Mouse (Mus musculus) intestine, postnatal 0 days (tissue): ENCODE results near the gene Necap2. TPM values are rescaled to one million over a fixed set of nuclear protein-coding genes. Genes with fewer than 3 reads are reported as not detected.

Experiments used
- ATAC-seq: fragments of 200-750 bp; cut with Nextera tagmentation; 2 replicates; pipeline ENCODE4 v1.8.0; 2017; ENCODE audit warnings: mild to moderate bottlenecking, moderate TSS enrichment, moderate library complexity
- H3K27ac ChIP-seq: fragments of 300-500 bp; sonication (generic); 2 replicates; pipeline ENCODE4 v1.5.1; 2014; ENCODE audit warnings: mild to moderate bottlenecking, low read depth, low read length, moderate library complexity
- H3K27me3 ChIP-seq: fragments of 300-500 bp; sonication (generic); replicated peaks from 2 replicates; pipeline ENCODE4 v1.6.1; 2014; ENCODE audit warnings: low read length, mixed read lengths; ENCODE audit not compliant: control insufficient read depth, insufficient read depth
- H3K36me3 ChIP-seq: fragments of 300-500 bp; sonication (generic); 2 replicates; pipeline ENCODE4 v1.6.1; 2014; ENCODE audit warnings: mild to moderate bottlenecking, moderate library complexity; ENCODE audit not compliant: control insufficient read depth, insufficient read depth
- H3K4me1 ChIP-seq: fragments of 300-500 bp; sonication (generic); replicated peaks from 2 replicates; pipeline ENCODE4 v1.6.1; 2014; ENCODE audit warnings: antibody characterized with exemption, low read length, mixed read lengths; ENCODE audit not compliant: control insufficient read depth, insufficient read depth
- H3K4me2 ChIP-seq: fragments of 300-500 bp; sonication (generic); replicated peaks from 2 replicates; pipeline ENCODE4 v1.6.1; 2014; ENCODE audit warnings: low read depth, mild to moderate bottlenecking, moderate library complexity
- H3K4me3 ChIP-seq: fragments of 300-500 bp; sonication (generic); 2 replicates; pipeline ENCODE4 v1.5.1; 2014; ENCODE audit warnings: low read depth, low read length
- H3K9ac ChIP-seq: fragments of 300-500 bp; sonication (generic); 2 replicates; pipeline ENCODE4 v1.6.1; 2014; ENCODE audit warnings: mild to moderate bottlenecking, low read depth, low read length
- H3K9me3 ChIP-seq: fragments of 300-500 bp; sonication (generic); 2 replicates; pipeline ENCODE4 v1.6.1; 2016; ENCODE audit warnings: mixed run types; ENCODE audit not compliant: control insufficient read depth
- CTCF ChIP-seq: sonication (generic); IDR thresholded peaks from 2 replicates; pipeline ENCODE4 v1.5.1; 2016; ENCODE audit warnings: low read depth, mild to moderate bottlenecking, control low read depth, antibody characterized with exemption, moderate library complexity
- WGBS: fragments of 180-500 bp; shearing (Covaris S2); extraction: QIAGEN DNeasy Blood & Tissue Kit; methylation state at CpG from one replicate; pipeline ENCODE4 v1.1.7; 2014; 5-methylcytosine and 5-hydroxymethylcytosine counted together
- polyA plus RNA-seq: library from polyadenylated mRNA; unstranded; fragments of >200 nt; fragmentation: Nextera tagmentation; extraction: Ambion mirVana; gene quantifications from 2 replicates; pipeline ENCODE4 v1.2.1, GENCODE M21; 2015

Necap2 gene
- polyA plus RNA-seq: 103 TPM in 2 replicates

- Histone ChIP-seq H3K9me3 (no peaks in the 10 kb centered on the region), H3K4me3 (peak within 1 kb of the TSS; percentile 99), H3K9ac (peak within 1 kb of the TSS; percentile 89), H3K4me1 (0 out of 2 replicates have a peak, but pooled peaks cover 4% of the 10 kb centered on the region), H3K4me2 (peak within 1 kb of the TSS; percentile 86), H3K27me3 (no peaks in the 10 kb centered on the region), H3K36me3 (peaks cover 20% of the 10 kb centered on the region; the same call in 1 of the 2 replicates), H3K27ac (peak within 1 kb of the TSS; percentile 73)
- TF ChIP-seq CTCF: peak; percentile 89
- ATAC-seq: peak; percentile 86
- under 1% methylated on average over 67 of the region's 67 CpGs for WGBS
These were observed at the start of gene Necap2 for GRCm38 (mm10) chr4:141077681-141078509. Gene Necap2, minus strand, starts transcription at chr4:141078357.

- no peak for TF ChIP-seq CTCF
- H3K4me3 ChIP-seq: no peak overlapping the region
- H3K27ac ChIP-seq: no peak overlapping the region
- H3K4me1 ChIP-seq: no peaks in the 10 kb centered on the region; the same call in 1 of the 2 replicates
- WGBS: 6% methylated on average over 1 of the region's 1 CpGs
- no peak overlapping the region for H3K4me2 ChIP-seq
- no peaks in the 10 kb centered on the region for H3K9me3 ChIP-seq
- no peaks in the 10 kb centered on the region for H3K27me3 ChIP-seq
- peaks cover 18% of the 10 kb centered on the region for H3K36me3 ChIP-seq
- no peak overlapping the region for H3K9ac ChIP-seq
- ATAC-seq: no peak
These were observed 44.9 kb upstream of the Necap2 start for GRCm38 (mm10) chr4:141123065-141123464.

- WGBS: 68% methylated on average over 7 of the region's 7 CpGs
- no peak overlapping the region for H3K9ac ChIP-seq
- H3K27ac ChIP-seq: no peak overlapping the region
- no peak for TF ChIP-seq CTCF
- H3K36me3 ChIP-seq: peaks cover 22% of the 10 kb centered on the region
- H3K4me1 ChIP-seq: no peaks in the 10 kb centered on the region; the same call in 1 of the 2 replicates
- H3K4me3 ChIP-seq: no peak overlapping the region
- no peak overlapping the region for H3K4me2 ChIP-seq
- H3K9me3 ChIP-seq: no peaks in the 10 kb centered on the region
- no peaks in the 10 kb centered on the region for H3K27me3 ChIP-seq
- no peak for ATAC-seq
These were observed 44.5 kb upstream of the Necap2 start for GRCm38 (mm10) chr4:141122663-141123062.

GRCm38 (mm10) chr4:141120700-141121099, 42.5 kb upstream of the Necap2 start:
- no peak for ATAC-seq

GRCm38 (mm10) chr4:141118691-141119090, 40.5 kb upstream of the Necap2 start:
- Histone ChIP-seq H3K9me3 (no peaks in the 10 kb centered on the region), H3K27me3 (no peaks in the 10 kb centered on the region), H3K4me3 (no peak overlapping the region), H3K36me3 (peaks cover 56% of the 10 kb centered on the region), H3K4me2 (no peak overlapping the region), H3K4me1 (no peaks in the 10 kb centered on the region), H3K27ac (no peak overlapping the region), H3K9ac (no peak overlapping the region)
- ATAC-seq: no peak
- TF ChIP-seq CTCF: no peak
- WGBS: 45% methylated on average over 4 of the region's 4 CpGs

More at GRCm38 (mm10) chr4:141120700-141121099, 42.5 kb upstream of the Necap2 start:
- H3K4me1 ChIP-seq: no peaks in the 10 kb centered on the region; the same call in 1 of the 2 replicates
- no peak overlapping the region for H3K9ac ChIP-seq
- no peaks in the 10 kb centered on the region for H3K9me3 ChIP-seq
- H3K4me2 ChIP-seq: no peak overlapping the region
- H3K27ac ChIP-seq: no peak overlapping the region
- peak; percentile 88 for TF ChIP-seq CTCF
- peaks cover 42% of the 10 kb centered on the region for H3K36me3 ChIP-seq
- 23% methylated on average over 11 of the region's 11 CpGs for WGBS
- H3K27me3 ChIP-seq: no peaks in the 10 kb centered on the region
- H3K4me3 ChIP-seq: no peak overlapping the region

- Histone ChIP-seq H3K4me3 (no peak overlapping the region), H3K27me3 (no peaks in the 10 kb centered on the region), H3K4me2 (no peak overlapping the region), H3K9ac (no peak overlapping the region), H3K27ac (no peak overlapping the region), H3K9me3 (no peaks in the 10 kb centered on the region), H3K4me1 (no peaks in the 10 kb centered on the region), H3K36me3 (peaks cover 74% of the 10 kb centered on the region)
- no peak for TF ChIP-seq CTCF
- ATAC-seq: no peak
- 77% methylated on average over 8 of the region's 8 CpGs for WGBS
These were observed 37.2 kb upstream of the Necap2 start for GRCm38 (mm10) chr4:141115398-141115797.
